Mouse (Mus musculus): Measurements from ENCODE around the gene Ccser1.
"Not testable (repeated sequence)": the region's sequence is repeated elsewhere in the genome, so short reads cannot be mapped to it uniquely, and the experiment has no call there.

Ccser1 gene

GRCm38 (mm10) chr6:62014374-62014773 lies 834.2 kb downstream of the Ccser1 start:
- no peak for DNase-seq (ENCODE audit: low spot score)

GRCm38 (mm10) chr6:62044454-62044853 lies 864.3 kb downstream of the Ccser1 start:
- DNase-seq (ENCODE audit: low spot score) = no peak

GRCm38 (mm10) chr6:62045042-62045441 lies 864.9 kb downstream of the Ccser1 start:
- not testable (repeated sequence) for DNase-seq (ENCODE audit: low spot score)

GRCm38 (mm10) chr6:62055276-62055675 lies 875.2 kb downstream of the Ccser1 start:
- DNase-seq (ENCODE audit: low spot score) = no peak

- DNase-seq (ENCODE audit: low spot score) = no peak
Measured at GRCm38 (mm10) chr6:62066363-62067023, 886.4 kb downstream of the Ccser1 start.

- no peak for DNase-seq (ENCODE audit: low spot score)
Measured at GRCm38 (mm10) chr6:62067024-62067380, 886.9 kb downstream of the Ccser1 start.

- DNase-seq (ENCODE audit: low spot score) = no peak
Measured at GRCm38 (mm10) chr6:62105464-62105863, 925.3 kb downstream of the Ccser1 start.

GRCm38 (mm10) chr6:62132531-62132930 lies 952.4 kb downstream of the Ccser1 start:
- DNase-seq (ENCODE audit: low spot score) = no peak

- DNase-seq (ENCODE audit: low spot score) = no peak
Measured at GRCm38 (mm10) chr6:62160320-62160719, 980.2 kb downstream of the Ccser1 start.

- DNase-seq (ENCODE audit: low spot score) = no peak
Measured at GRCm38 (mm10) chr6:62162596-62162995, 982.5 kb downstream of the Ccser1 start.

- no peak for DNase-seq (ENCODE audit: low spot score)
Measured at GRCm38 (mm10) chr6:62163826-62164225, 983.7 kb downstream of the Ccser1 start.

- DNase-seq (ENCODE audit: low spot score) = no peak
Measured at GRCm38 (mm10) chr6:62196496-62197188, 1016.5 kb downstream of the Ccser1 start.

- no peak for DNase-seq (ENCODE audit: low spot score)
Measured at GRCm38 (mm10) chr6:62198768-62199167, 1018.6 kb downstream of the Ccser1 start.

- no peak for DNase-seq (ENCODE audit: low spot score)
Measured at GRCm38 (mm10) chr6:62205013-62205412, 1024.9 kb downstream of the Ccser1 start.

- DNase-seq (ENCODE audit: low spot score) = no peak
Measured at GRCm38 (mm10) chr6:62221856-62222255, 1041.7 kb downstream of the Ccser1 start.

GRCm38 (mm10) chr6:62263899-62264298 lies 1083.8 kb downstream of the Ccser1 start:
- no peak for DNase-seq (ENCODE audit: low spot score)

- no peak for DNase-seq (ENCODE audit: low spot score)
Measured at GRCm38 (mm10) chr6:62264525-62264924, 1084.4 kb downstream of the Ccser1 start.

GRCm38 (mm10) chr6:62281256-62281655 lies 1101.1 kb downstream of the Ccser1 start:
- DNase-seq (ENCODE audit: low spot score) = no peak

- no peak for DNase-seq (ENCODE audit: low spot score)
Measured at GRCm38 (mm10) chr6:62301576-62302312, 1121.6 kb downstream of the Ccser1 start.

GRCm38 (mm10) chr6:62318627-62319026 lies 1138.5 kb downstream of the Ccser1 start:
- no peak for DNase-seq (ENCODE audit: low spot score)

GRCm38 (mm10) chr6:62340319-62340718 lies 1160.2 kb downstream of the Ccser1 start:
- no peak for DNase-seq (ENCODE audit: low spot score)

GRCm38 (mm10) chr6:62367802-62368201 lies 1187.7 kb downstream of the Ccser1 start:
- no peak for DNase-seq (ENCODE audit: low spot score)

Data from urinary bladder, postnatal 14 days (tissue).